Mouse (Mus musculus): ENCODE measurements around the gene Hcn4. TPM values are rescaled to one million over a fixed set of nuclear protein-coding genes. Genes with fewer than 3 reads are reported as not detected.

Gene Hcn4
- polyA plus RNA-seq, 1 experiment from 2014 or later: 3.2 TPM

DNA sequence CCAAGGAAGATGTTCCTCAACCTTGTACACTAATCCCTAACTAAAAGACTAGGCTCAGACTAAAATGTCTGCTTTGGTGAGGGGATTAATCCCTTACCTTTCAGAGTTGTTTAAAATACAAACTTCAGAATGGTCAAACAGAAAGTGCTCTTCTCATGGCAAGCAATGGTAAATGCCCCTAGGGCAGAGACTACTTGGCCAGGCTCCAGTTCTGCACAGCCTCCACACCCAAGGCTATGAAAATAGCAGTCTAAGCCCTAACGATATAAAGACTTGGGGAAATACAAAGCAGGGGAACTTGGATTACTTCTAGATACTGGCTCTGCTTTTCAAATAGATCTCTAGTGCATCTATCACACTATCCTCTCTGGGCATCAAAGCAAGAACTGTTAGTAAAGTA lies 59.5 kb downstream of the Hcn4 start:
- Histone ChIP-seq H3K4me3 (ENCODE audit: low read depth, low read length) (no peak overlapping the region), H3K27ac (ENCODE audit: low read depth, low read length) (no peak overlapping the region), H3K9ac (ENCODE audit: low read depth, low read length) (no peak overlapping the region), H3K9me3 (replicated peaks; ENCODE audit: control insufficient read depth, low read length) (no peaks in the 10 kb centered on the region), H3K27me3 (ENCODE audit: control insufficient read depth, insufficient read depth, low read length) (no peaks in the 10 kb centered on the region), H3K4me2 (no peak overlapping the region), H3K4me1 (ENCODE audit: control insufficient read depth, insufficient read depth, low read length) (0 out of 2 replicates have a peak, but pooled peaks cover 2% of the 10 kb centered on the region), H3K36me3 (ENCODE audit: control insufficient read depth, insufficient read depth, low read length) (peaks cover 14% of the 10 kb centered on the region; the same call in 1 of the 2 replicates)
- WGBS (ENCODE audit: insufficient replicate concordance): 73% methylated on average over 1 of the region's 1 CpGs
- ATAC-seq (replicated peaks; ENCODE audit: insufficient number of reproducible peaks, low FRiP score, low TSS enrichment): no peak

- Histone ChIP-seq H3K27ac (ENCODE audit: low read depth, low read length) (no peak overlapping the region), H3K27me3 (ENCODE audit: control insufficient read depth, insufficient read depth, low read length) (no peaks in the 10 kb centered on the region), H3K9me3 (replicated peaks; ENCODE audit: control insufficient read depth, low read length) (no peaks in the 10 kb centered on the region), H3K4me3 (ENCODE audit: low read depth, low read length) (no peak overlapping the region), H3K9ac (ENCODE audit: low read depth, low read length) (no peak overlapping the region), H3K4me2 (no peak overlapping the region), H3K36me3 (ENCODE audit: control insufficient read depth, insufficient read depth, low read length) (peaks cover 16% of the 10 kb centered on the region; the same call in 1 of the 2 replicates), H3K4me1 (ENCODE audit: control insufficient read depth, insufficient read depth, low read length) (0 out of 2 replicates have a peak, but pooled peaks cover 2% of the 10 kb centered on the region)
- WGBS (ENCODE audit: insufficient replicate concordance): 68% methylated on average over 12 of the region's 12 CpGs
- ATAC-seq (replicated peaks; ENCODE audit: insufficient number of reproducible peaks, low FRiP score, low TSS enrichment): no peak
Observed at GRCm38 (mm10) chr9:58889782-58890448, 66.7 kb downstream of the Hcn4 start.

DNA sequence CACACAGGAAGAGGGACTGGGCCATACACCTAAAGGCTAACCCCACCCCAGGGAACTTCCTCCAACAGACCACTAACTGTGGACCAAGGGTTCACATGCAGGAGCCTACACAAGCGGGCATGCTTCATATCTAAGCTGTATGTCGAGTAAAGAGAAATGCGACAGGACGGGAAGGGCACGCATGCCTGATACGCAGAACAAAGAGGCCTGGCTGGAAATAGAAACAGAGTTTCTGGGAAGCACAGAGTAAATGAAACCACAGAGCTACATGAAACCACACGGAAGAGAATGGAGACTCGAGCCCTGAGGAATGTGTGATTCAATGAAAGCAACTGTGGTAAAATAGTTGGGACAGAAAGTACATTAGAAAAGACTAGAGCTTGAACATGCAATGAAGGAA lies 67.7 kb downstream of the Hcn4 start:
- H3K9ac ChIP-seq (ENCODE audit: low read depth, low read length): no peak overlapping the region
- 0 out of 2 replicates have a peak, but pooled peaks cover 2% of the 10 kb centered on the region for H3K4me1 ChIP-seq (ENCODE audit: control insufficient read depth, insufficient read depth, low read length)
- H3K27ac ChIP-seq (ENCODE audit: low read depth, low read length): no peak overlapping the region
- H3K4me3 ChIP-seq (ENCODE audit: low read depth, low read length): no peak overlapping the region
- no peak for ATAC-seq (replicated peaks; ENCODE audit: insufficient number of reproducible peaks, low FRiP score, low TSS enrichment)
- H3K4me2 ChIP-seq: no peak overlapping the region
- H3K9me3 ChIP-seq (replicated peaks; ENCODE audit: control insufficient read depth, low read length): no peaks in the 10 kb centered on the region
- H3K27me3 ChIP-seq (ENCODE audit: control insufficient read depth, insufficient read depth, low read length): no peaks in the 10 kb centered on the region
- H3K36me3 ChIP-seq (ENCODE audit: control insufficient read depth, insufficient read depth, low read length): peaks cover 16% of the 10 kb centered on the region; the same call in 1 of the 2 replicates
- WGBS (ENCODE audit: insufficient replicate concordance): 77% methylated on average over 8 of the region's 8 CpGs

- H3K4me3 ChIP-seq (ENCODE audit: low read depth, low read length): no peak overlapping the region
- ATAC-seq (replicated peaks; ENCODE audit: insufficient number of reproducible peaks, low FRiP score, low TSS enrichment): no peak
- no peak overlapping the region for H3K9ac ChIP-seq (ENCODE audit: low read depth, low read length)
- no peaks in the 10 kb centered on the region for H3K9me3 ChIP-seq (replicated peaks; ENCODE audit: control insufficient read depth, low read length)
- no peaks in the 10 kb centered on the region for H3K4me1 ChIP-seq (ENCODE audit: control insufficient read depth, insufficient read depth, low read length)
- H3K27ac ChIP-seq (ENCODE audit: low read depth, low read length): no peak overlapping the region
- H3K27me3 ChIP-seq (ENCODE audit: control insufficient read depth, insufficient read depth, low read length): no peaks in the 10 kb centered on the region
- 87% methylated on average over 6 of the region's 6 CpGs for WGBS (ENCODE audit: insufficient replicate concordance)
- H3K4me2 ChIP-seq: no peak overlapping the region
- H3K36me3 ChIP-seq (ENCODE audit: control insufficient read depth, insufficient read depth, low read length): peaks cover 16% of the 10 kb centered on the region; the same call in 1 of the 2 replicates
Observed at GRCm38 (mm10) chr9:58891840-58892640, 68.8 kb downstream of the Hcn4 start.

DNA sequence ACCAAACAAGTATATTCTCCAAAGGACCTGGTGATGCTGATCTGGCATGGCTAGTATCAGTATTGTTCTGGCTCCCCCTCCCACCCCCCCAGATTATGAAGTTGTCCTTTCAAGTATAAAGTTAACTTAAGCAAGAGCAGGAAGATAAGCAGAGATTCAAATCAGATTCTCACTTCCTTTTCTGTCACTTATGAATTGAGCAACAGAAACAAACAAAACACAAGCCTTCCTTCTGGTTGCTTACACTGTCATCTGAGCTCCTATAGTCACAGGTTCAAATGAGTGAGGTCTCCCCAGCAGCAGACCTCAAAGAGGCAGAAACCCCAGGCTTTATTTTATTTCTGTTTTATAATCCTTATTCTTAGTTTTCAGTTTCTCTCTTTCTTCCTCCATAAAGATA lies 76.4 kb downstream of the Hcn4 start:
- H3K4me2 ChIP-seq: no peak overlapping the region
- H3K27me3 ChIP-seq (ENCODE audit: control insufficient read depth, insufficient read depth, low read length): no peaks in the 10 kb centered on the region
- no peaks in the 10 kb centered on the region for H3K4me1 ChIP-seq (ENCODE audit: control insufficient read depth, insufficient read depth, low read length)
- 0 out of 2 replicates have a peak, but pooled peaks cover 2% of the 10 kb centered on the region for H3K36me3 ChIP-seq (ENCODE audit: control insufficient read depth, insufficient read depth, low read length)
- no peaks in the 10 kb centered on the region for H3K9me3 ChIP-seq (replicated peaks; ENCODE audit: control insufficient read depth, low read length)
- no peak overlapping the region for H3K4me3 ChIP-seq (ENCODE audit: low read depth, low read length)
- no peak overlapping the region for H3K9ac ChIP-seq (ENCODE audit: low read depth, low read length)
- ATAC-seq (replicated peaks; ENCODE audit: insufficient number of reproducible peaks, low FRiP score, low TSS enrichment): no peak
- H3K27ac ChIP-seq (ENCODE audit: low read depth, low read length): no peak overlapping the region

- H3K27me3 ChIP-seq (ENCODE audit: control insufficient read depth, insufficient read depth, low read length): no peaks in the 10 kb centered on the region
- ATAC-seq (replicated peaks; ENCODE audit: insufficient number of reproducible peaks, low FRiP score, low TSS enrichment): no peak
- no peaks in the 10 kb centered on the region for H3K4me1 ChIP-seq (ENCODE audit: control insufficient read depth, insufficient read depth, low read length)
- H3K9me3 ChIP-seq (replicated peaks; ENCODE audit: control insufficient read depth, low read length): no peaks in the 10 kb centered on the region
- H3K9ac ChIP-seq (ENCODE audit: low read depth, low read length): no peak overlapping the region
- no peak overlapping the region for H3K4me3 ChIP-seq (ENCODE audit: low read depth, low read length)
- H3K27ac ChIP-seq (ENCODE audit: low read depth, low read length): no peak overlapping the region
- peaks cover 5% of the 10 kb centered on the region for H3K36me3 ChIP-seq (ENCODE audit: control insufficient read depth, insufficient read depth, low read length)
- H3K4me2 ChIP-seq: no peak overlapping the region
- WGBS (ENCODE audit: insufficient replicate concordance): 62% methylated on average over 6 of the region's 6 CpGs
Observed at GRCm38 (mm10) chr9:58902869-58903585, 79.8 kb downstream of the Hcn4 start.

Other genes with a start within 250 kb of the Hcn4 start
- 127 and 134 TPM in 2 replicates for gene Nptn, start 241.2 kb upstream of the Hcn4 start, polyA plus RNA-seq (2014; fragmentation: Nextera tagmentation; extraction: Ambion mirVana)
- 15.5 and 15.6 TPM in 2 replicates for gene Rec114, start 79.4 kb upstream of the Hcn4 start, polyA plus RNA-seq (2014; fragmentation: Nextera tagmentation; extraction: Ambion mirVana)
- 30.3 and 35.7 TPM in 2 replicates for gene Neo1, start 213.0 kb downstream of the Hcn4 start, polyA plus RNA-seq (2014; fragmentation: Nextera tagmentation; extraction: Ambion mirVana)

Data from heart, embryonic 11.5 days (tissue).